Mouse (Mus musculus): ENCODE results near the gene Cox19. TPM values are rescaled to one million over a fixed set of nuclear protein-coding genes. Genes with fewer than 3 reads are reported as not detected.
A peak's percentile ranks its signal among the peaks of the same experiment; 100 is the strongest.

Cox19 gene
- polyA plus RNA-seq, 1 experiment from 2014 or later, result 111 TPM

DNA sequence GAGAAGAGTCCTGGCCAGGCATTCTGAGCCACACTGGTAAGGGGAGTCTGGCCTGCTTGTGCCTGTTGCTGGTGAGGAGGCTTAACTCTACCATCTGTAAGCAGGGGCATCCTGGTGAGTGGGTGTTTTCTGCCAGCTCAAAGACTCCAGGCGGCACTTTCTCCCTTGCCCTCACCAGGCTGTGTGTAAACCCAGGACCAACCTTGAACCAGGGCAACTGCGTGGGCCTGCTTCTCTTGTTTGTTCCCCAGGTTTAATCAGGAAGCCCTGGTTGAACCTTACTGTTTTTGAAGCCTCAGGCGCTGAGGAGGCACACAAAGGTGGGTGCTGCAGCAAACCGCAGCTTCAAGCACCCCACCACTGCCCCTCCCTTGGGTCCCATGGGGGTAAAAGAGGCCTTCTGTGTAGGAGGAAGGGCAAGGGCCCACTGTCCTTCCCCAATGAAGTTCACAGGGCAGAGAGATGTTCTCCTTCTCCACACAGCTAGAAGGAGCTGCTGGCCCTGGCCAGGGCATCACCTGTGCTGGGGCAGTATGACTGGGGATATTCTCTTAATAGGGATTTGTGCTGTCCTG is 16.8 kb upstream of the Cox19 start:
- 100% methylated on average over 4 of the region's 4 CpGs for WGBS
- Histone ChIP-seq H3K9me3 (replicated peaks) (no peaks in the 10 kb centered on the region), H3K9ac (no peak overlapping the region), H3K36me3 (ENCODE audit: poor library complexity, severe bottlenecking) (peaks cover 5% of the 10 kb centered on the region), H3K4me2 (no peak overlapping the region), H3K27ac (no peak overlapping the region), H3K4me3 (no peak overlapping the region), H3K27me3 (peaks cover 5% of the 10 kb centered on the region; the same call in 1 of the 2 replicates), H3K4me1 (peaks cover 30% of the 10 kb centered on the region)
- ATAC-seq, result no peak

DNA sequence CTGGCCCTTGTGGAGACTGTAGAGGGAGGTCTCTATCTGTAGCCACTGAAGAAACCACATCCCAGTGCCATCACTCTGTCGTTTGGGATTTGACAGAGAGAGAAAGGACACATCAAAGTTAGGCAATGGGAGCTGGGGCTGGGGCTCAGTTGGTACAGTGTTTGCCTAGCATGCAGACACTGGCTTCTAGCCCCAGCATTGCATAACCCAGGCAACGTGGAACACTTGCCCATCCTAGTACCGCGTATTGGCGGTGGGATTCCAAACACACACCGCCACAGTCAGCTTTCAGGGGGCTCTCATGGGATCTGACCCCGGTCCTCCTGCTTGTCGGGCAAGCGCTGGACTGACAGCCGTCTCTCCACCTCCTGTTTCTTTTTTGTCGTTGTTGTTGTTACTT is 15.3 kb upstream of the Cox19 start:
- no peak for ATAC-seq

DNA sequence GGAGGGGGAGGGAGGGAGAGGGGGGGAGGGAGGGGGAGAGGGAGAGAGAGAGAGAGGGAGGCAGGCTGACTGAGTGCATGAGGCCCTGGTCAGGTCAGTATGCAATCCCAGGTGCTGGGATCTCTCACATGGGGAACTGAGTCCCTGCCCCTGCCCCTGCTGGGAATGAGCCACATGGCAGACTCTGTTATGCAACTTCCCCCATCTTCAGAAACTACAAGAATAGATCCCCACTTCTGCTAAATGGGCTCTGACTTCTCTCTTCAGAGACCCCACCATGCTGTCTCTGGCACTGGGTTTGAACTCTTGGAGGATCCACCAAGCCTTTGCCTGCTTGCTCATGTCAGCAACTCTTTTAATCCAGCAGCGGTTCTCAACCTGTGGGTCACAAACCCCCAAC is 14.6 kb upstream of the Cox19 start:
- Histone ChIP-seq H3K9me3 (replicated peaks) (no peaks in the 10 kb centered on the region), H3K9ac (no peak overlapping the region), H3K4me2 (no peak overlapping the region), H3K4me3 (no peak overlapping the region), H3K4me1 (peaks cover 15% of the 10 kb centered on the region), H3K27ac (no peak overlapping the region), H3K27me3 (peaks cover 5% of the 10 kb centered on the region; the same call in 1 of the 2 replicates), H3K36me3 (ENCODE audit: poor library complexity, severe bottlenecking) (peaks cover 12% of the 10 kb centered on the region)
- ATAC-seq, result no peak
- WGBS, result 80% methylated on average over 1 of the region's 1 CpGs

More for the DNA sequence above, 15.3 kb upstream of the Cox19 start:
- Histone ChIP-seq H3K4me2 (no peak overlapping the region), H3K9me3 (replicated peaks) (no peaks in the 10 kb centered on the region), H3K27me3 (peaks cover 5% of the 10 kb centered on the region; the same call in 1 of the 2 replicates), H3K4me3 (no peak overlapping the region), H3K36me3 (ENCODE audit: poor library complexity, severe bottlenecking) (peaks cover 12% of the 10 kb centered on the region), H3K27ac (no peak overlapping the region), H3K4me1 (peaks cover 21% of the 10 kb centered on the region), H3K9ac (no peak overlapping the region)
- 83% methylated on average over 11 of the region's 11 CpGs for WGBS

DNA sequence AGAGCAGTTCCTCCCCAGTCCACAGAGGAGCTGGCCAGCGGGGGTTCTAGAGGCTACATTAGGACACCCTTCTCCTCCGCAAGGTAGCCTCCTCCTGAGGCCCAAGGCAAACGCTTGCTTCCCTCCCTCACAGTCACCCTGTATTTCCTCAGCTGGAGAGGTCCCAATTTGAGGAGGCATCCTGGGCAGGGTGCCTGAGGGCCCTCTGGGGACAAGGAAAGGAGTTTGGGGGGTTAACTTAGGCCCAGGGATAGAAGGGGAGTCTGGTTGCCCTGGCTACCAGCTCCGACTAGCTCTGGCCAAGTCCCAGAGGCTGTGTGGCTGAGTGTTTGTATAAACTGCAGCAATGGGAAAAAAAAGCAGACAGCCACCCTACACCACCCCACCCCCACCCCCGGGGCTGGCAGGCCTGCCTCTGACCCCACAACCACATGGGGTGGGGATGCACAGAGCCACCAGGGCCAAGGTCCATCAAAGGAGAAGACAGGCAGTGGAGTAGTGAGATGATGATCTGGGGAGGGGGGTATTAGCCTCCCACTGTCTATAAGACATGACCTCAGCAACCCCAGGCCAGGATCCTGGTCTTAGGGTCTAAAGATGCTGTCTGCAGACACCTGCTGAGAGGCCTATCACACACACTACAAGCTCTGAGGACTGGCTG is 13.8 kb upstream of the Cox19 start:
- no peak overlapping the region for H3K4me2 ChIP-seq
- H3K9me3 ChIP-seq (replicated peaks), result no peaks in the 10 kb centered on the region
- H3K4me3 ChIP-seq, result no peak overlapping the region
- ATAC-seq, result no peak
- no peaks in the 10 kb centered on the region for H3K27me3 ChIP-seq
- no peak overlapping the region for H3K9ac ChIP-seq
- H3K4me1 ChIP-seq, result peaks cover 11% of the 10 kb centered on the region; the same call in 1 of the 2 replicates
- 47% methylated on average over 5 of the region's 5 CpGs for WGBS
- H3K36me3 ChIP-seq (ENCODE audit: poor library complexity, severe bottlenecking), result peaks cover 12% of the 10 kb centered on the region
- no peak overlapping the region for H3K27ac ChIP-seq

DNA sequence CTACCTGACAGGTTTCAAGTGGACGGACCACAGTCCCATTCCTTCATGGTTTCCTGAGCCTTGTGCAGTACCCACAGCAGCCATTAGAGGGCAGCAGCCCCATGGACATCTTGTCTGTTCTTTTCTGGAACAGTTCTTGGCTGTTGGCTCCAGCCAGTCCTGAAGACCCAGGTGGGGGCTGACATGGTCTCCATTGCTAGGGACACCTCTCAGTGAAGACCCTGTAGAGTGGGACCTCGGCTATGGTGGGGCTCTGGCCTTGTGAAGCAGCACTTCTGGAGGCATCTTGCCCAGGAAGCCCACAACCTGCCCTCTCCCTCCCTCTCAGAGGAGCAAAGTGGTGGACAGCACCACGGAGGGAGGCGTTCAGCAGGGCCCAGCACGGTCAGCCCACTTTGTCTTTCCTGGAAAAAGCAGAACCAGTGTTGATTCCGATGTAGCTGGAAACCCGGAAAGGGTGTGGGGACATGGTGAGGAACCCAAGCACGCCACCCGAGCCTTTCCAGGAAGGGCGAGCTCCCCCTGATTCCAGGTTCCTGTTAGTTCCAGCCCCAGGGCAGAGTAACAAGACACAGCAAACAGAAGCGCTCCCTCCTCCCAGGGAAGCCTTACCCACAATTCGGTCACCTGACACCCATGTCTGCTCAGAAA is 13.2 kb upstream of the Cox19 start:
- Histone ChIP-seq H3K4me1 (peaks cover 11% of the 10 kb centered on the region; the same call in 1 of the 2 replicates), H3K4me3 (no peak overlapping the region), H3K9me3 (replicated peaks) (no peaks in the 10 kb centered on the region), H3K36me3 (ENCODE audit: poor library complexity, severe bottlenecking) (peaks cover 12% of the 10 kb centered on the region), H3K9ac (no peak overlapping the region), H3K27me3 (no peaks in the 10 kb centered on the region), H3K27ac (no peak overlapping the region), H3K4me2 (no peak overlapping the region)
- ATAC-seq, result peak; percentile 62
- 42% methylated on average over 12 of the region's 12 CpGs for WGBS

DNA sequence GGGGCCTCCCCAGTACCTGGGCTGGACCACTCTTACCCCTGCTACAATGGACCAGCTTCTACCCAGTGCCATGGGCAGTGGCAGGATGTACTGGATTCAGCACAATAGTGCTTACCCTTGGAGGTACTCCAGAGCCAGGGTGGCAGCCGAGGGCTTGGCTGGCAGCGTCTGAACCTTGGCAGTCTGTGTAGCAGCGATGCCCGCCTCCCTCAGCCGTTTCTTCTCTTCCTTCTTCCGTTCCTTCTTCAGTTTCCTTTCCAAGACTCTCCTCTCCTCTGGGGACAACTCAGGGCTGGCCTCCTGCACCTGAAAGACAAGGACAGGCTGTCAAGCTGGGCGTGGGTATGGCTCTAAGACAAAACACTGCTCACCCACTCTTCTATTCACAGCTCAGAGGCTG is 12.6 kb upstream of the Cox19 start:
- H3K4me3 ChIP-seq, result no peak overlapping the region
- peaks cover 11% of the 10 kb centered on the region; the same call in 1 of the 2 replicates for H3K4me1 ChIP-seq
- H3K9me3 ChIP-seq (replicated peaks), result no peaks in the 10 kb centered on the region
- no peaks in the 10 kb centered on the region for H3K27me3 ChIP-seq
- no peak overlapping the region for H3K9ac ChIP-seq
- peaks cover 12% of the 10 kb centered on the region for H3K36me3 ChIP-seq (ENCODE audit: poor library complexity, severe bottlenecking)
- ATAC-seq, result no peak
- no peak overlapping the region for H3K27ac ChIP-seq
- no peak overlapping the region for H3K4me2 ChIP-seq
- WGBS, result 69% methylated on average over 7 of the region's 7 CpGs

DNA sequence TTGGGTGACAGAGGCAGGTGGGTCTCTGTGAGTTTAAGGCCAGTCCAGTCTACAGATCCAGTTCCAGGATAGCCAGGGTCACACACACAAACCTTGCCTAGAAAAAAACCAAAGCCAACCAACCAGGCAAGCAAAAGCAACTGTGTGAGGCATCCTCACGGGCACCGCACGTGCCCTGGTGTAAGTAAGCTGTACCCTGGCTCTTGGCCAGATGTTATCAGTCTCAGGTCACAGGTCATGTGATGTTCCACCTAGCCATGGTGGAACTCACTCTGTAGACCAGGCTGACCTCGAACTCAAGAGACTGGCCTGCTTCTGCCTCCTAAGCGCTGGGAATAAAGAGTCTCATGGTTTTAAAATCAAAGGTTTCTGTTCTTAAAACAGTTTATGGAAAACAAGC is 8.0 kb upstream of the Cox19 start:
- 0 out of 2 replicates have a peak, but pooled peaks cover 7% of the 10 kb centered on the region for H3K4me1 ChIP-seq
- H3K27ac ChIP-seq, result no peak overlapping the region
- no peaks in the 10 kb centered on the region for H3K27me3 ChIP-seq
- ATAC-seq, result no peak
- H3K4me2 ChIP-seq, result no peak overlapping the region
- WGBS, result 89% methylated on average over 5 of the region's 5 CpGs
- no peaks in the 10 kb centered on the region for H3K9me3 ChIP-seq (replicated peaks)
- H3K36me3 ChIP-seq (ENCODE audit: poor library complexity, severe bottlenecking), result peaks cover 12% of the 10 kb centered on the region
- H3K9ac ChIP-seq, result no peak overlapping the region
- no peak overlapping the region for H3K4me3 ChIP-seq

DNA sequence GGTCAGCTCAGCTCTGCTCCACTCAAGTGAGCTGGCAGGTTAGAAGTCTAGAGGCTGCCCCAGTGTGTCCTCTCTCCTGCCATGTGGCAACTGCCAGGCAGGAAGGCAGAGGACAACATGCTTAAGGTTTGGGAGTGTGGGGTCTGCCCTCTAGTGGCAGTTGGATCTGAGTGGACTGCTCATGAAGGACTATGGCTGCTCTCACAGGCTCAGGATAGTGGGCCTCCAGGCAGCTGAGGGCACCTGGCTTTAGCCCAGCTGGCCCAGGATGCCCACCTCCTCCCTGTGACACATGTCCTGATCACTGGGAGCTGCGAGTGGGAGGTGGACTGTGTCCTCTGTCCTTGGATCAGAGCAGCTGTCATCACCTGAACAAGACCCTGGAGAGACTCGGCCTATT is 7.4 kb upstream of the Cox19 start:
- H3K27ac ChIP-seq, result no peak overlapping the region
- no peaks in the 10 kb centered on the region for H3K9me3 ChIP-seq (replicated peaks)
- 0 out of 2 replicates have a peak, but pooled peaks cover 6% of the 10 kb centered on the region for H3K4me1 ChIP-seq
- no peak overlapping the region for H3K9ac ChIP-seq
- no peak overlapping the region for H3K4me3 ChIP-seq
- no peaks in the 10 kb centered on the region for H3K27me3 ChIP-seq
- 74% methylated on average over 2 of the region's 2 CpGs for WGBS
- no peak overlapping the region for H3K4me2 ChIP-seq
- peaks cover 10% of the 10 kb centered on the region for H3K36me3 ChIP-seq (ENCODE audit: poor library complexity, severe bottlenecking)
- ATAC-seq, result 0 out of 2 replicates have a peak, but pooled peaks have one; percentile 24

DNA sequence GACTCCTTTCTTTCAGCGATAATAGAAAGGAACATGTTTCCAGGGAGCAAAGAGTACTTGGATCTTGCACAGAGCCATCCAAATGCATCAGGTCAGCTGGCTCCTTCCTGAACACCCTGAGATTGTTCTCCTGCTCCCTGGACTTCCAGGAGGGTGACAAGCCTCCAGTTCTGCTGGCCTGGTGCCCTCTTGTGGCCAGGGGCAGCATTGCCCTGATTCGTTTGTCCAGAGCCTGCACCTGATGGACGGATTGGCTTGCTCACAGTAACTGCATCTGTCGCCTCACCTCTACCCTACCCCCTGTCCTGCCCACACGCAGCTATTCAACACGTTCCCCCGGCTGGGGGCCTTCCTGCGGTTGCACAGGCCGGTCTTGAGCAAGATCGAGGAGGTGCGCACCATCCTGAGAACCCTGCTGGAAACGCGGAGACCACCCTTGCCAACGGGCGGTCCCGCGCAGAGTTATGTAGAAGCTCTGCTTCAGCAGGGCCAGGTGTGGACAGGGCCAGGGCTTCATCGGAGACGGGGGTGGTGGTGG is 4.1 kb upstream of the Cox19 start:
- Histone ChIP-seq H3K4me3 (no peak overlapping the region), H3K9ac (no peak overlapping the region), H3K27me3 (0 out of 2 replicates have a peak, but pooled peaks cover 9% of the 10 kb centered on the region), H3K36me3 (ENCODE audit: poor library complexity, severe bottlenecking) (no peaks in the 10 kb centered on the region), H3K4me2 (no peak overlapping the region), H3K27ac (no peak overlapping the region), H3K9me3 (replicated peaks) (no peaks in the 10 kb centered on the region), H3K4me1 (0 out of 2 replicates have a peak, but pooled peaks cover 6% of the 10 kb centered on the region)
- no peak for ATAC-seq
- WGBS, result 41% methylated on average over 19 of the region's 19 CpGs

DNA sequence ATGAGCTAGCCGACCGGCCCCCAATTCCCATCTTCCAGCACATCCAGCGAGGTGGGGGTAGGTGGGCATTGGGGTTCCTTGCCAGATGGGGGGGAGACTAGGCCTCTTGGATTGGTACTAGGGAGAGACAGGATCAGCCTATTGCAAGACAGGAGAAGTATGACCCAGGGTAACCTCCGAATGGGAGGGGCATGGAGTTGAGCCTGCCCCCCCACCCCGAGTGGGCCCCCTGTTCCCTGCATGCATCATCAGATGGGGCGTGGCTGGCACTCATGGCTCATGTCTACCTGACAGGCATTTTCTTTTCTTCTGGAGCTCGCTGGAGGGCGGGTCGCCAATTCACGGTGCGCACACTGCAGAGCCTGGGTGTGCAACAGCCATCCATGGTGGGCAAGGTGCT is 2.7 kb upstream of the Cox19 start:
- ATAC-seq, result no peak
- Histone ChIP-seq H3K27ac (no peak overlapping the region), H3K36me3 (ENCODE audit: poor library complexity, severe bottlenecking) (no peaks in the 10 kb centered on the region), H3K4me1 (0 out of 2 replicates have a peak, but pooled peaks cover 6% of the 10 kb centered on the region), H3K9ac (no peak overlapping the region), H3K4me3 (no peak overlapping the region), H3K9me3 (replicated peaks) (no peaks in the 10 kb centered on the region), H3K27me3 (0 out of 2 replicates have a peak, but pooled peaks cover 9% of the 10 kb centered on the region), H3K4me2 (no peak overlapping the region)
- 87% methylated on average over 11 of the region's 11 CpGs for WGBS

DNA sequence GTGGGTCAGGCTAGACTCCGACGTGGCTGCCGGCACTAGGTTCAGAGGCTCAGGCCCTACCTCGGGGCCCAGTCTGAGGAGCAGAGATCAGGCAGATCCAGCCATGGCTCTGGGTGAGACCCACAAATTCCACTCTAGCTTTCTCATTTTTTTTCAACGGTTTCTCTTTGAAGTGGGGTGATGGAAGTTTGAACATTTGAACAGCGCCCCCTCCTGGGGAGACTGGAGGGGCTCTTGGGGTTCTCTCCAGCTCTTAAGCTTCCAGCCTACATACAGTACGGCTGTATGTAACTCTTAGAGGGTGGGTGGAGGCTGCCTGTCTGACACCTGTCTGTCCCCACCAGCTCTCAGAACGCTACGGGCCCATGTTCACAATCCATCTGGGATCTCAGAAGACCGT is 2.3 kb upstream of the Cox19 start:
- no peak overlapping the region for H3K4me3 ChIP-seq
- 0 out of 2 replicates have a peak, but pooled peaks cover 9% of the 10 kb centered on the region for H3K27me3 ChIP-seq
- no peaks in the 10 kb centered on the region for H3K9me3 ChIP-seq (replicated peaks)
- H3K9ac ChIP-seq, result no peak overlapping the region
- H3K4me1 ChIP-seq, result 0 out of 2 replicates have a peak, but pooled peaks cover 6% of the 10 kb centered on the region
- no peak for ATAC-seq
- 64% methylated on average over 10 of the region's 10 CpGs for WGBS
- no peak overlapping the region for H3K27ac ChIP-seq
- H3K4me2 ChIP-seq, result no peak overlapping the region
- H3K36me3 ChIP-seq (ENCODE audit: poor library complexity, severe bottlenecking), result no peaks in the 10 kb centered on the region

DNA sequence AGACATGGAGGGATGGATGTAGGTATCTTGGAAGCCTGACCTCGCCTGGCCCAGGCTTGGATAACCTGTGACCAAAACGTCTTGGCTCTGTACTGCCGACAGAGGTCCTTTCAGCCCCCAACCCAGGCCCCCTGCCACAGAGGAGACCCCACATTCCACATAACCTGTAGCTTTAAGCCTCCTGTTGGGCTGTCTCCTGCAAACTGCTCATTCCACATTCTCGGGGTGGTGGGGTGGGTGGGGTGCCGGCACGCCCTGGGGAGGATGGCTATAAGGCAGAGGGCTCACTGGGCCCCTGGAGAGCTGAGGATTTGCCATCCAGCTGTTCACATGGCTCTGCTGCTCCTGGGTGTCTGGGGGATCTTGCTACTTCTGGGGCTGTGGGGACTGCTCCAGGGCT is 1.1 kb upstream of the Cox19 start, which contains the start of gene Cyp2w1:
Cyp2w1 (plus strand) TSS at position 301 of the 400 bp plus-strand sequence.
- Histone ChIP-seq H3K4me1 (0 out of 2 replicates have a peak, but pooled peaks cover 3% of the 10 kb centered on the region), H3K9ac (no peak within 1 kb of the TSS), H3K36me3 (ENCODE audit: poor library complexity, severe bottlenecking) (no peaks in the 10 kb centered on the region), H3K27me3 (0 out of 2 replicates have a peak, but pooled peaks cover 9% of the 10 kb centered on the region), H3K4me3 (no peak within 1 kb of the TSS), H3K4me2 (no peak within 1 kb of the TSS), H3K9me3 (replicated peaks) (no peaks in the 10 kb centered on the region), H3K27ac (no peak within 1 kb of the TSS)
- no peak for ATAC-seq
- WGBS, result 66% methylated on average over 6 of the region's 6 CpGs
